Mouse (Mus musculus) ovary, adult 18-20 months (tissue): ENCODE results near the gene N4bp1.

Experiments used
- DNase-seq: peaks from one replicate; pipeline ENCODE4 v3.0.0; 2022; ENCODE audit warnings: low spot score, mixed read lengths

Gene N4bp1

GRCm38 (mm10) chr8:86762806-86763205, 122.3 kb downstream of the N4bp1 start:
- DNase-seq, result no peak

GRCm38 (mm10) chr8:86760746-86761145, 124.3 kb downstream of the N4bp1 start:
- no peak for DNase-seq

GRCm38 (mm10) chr8:86759090-86759491, 126.0 kb downstream of the N4bp1 start:
- DNase-seq, result no peak

GRCm38 (mm10) chr8:86758651-86759050, 126.4 kb downstream of the N4bp1 start:
- no peak for DNase-seq
